Mouse (Mus musculus) embryonic facial prominence, embryonic 10.5 days (tissue): ENCODE results near the gene Olfr794. TPM values are rescaled to one million over a fixed set of nuclear protein-coding genes. Genes with fewer than 3 reads are reported as not detected.

Source experiments
- DNase-seq: peaks from one replicate; pipeline ENCODE4 v3.0.0-alpha.2; 2017; ENCODE audit warnings: low spot score
- H3K27ac ChIP-seq: fragments of 300-500 bp; sonication (generic); replicated peaks from 2 replicates; pipeline ENCODE4 v1.5.1; 2016; ENCODE audit warnings: mild to moderate bottlenecking
- H3K27me3 ChIP-seq: fragments of 300-500 bp; sonication (generic); replicated peaks from 2 replicates; pipeline ENCODE4 v1.6.1; 2016; ENCODE audit warnings: low read depth, mild to moderate bottlenecking; ENCODE audit not compliant: poor library complexity, severe bottlenecking
- H3K36me3 ChIP-seq: fragments of 300-500 bp; sonication (generic); replicated peaks from 2 replicates; pipeline ENCODE4 v1.6.1; 2016; ENCODE audit warnings: mild to moderate bottlenecking, moderate library complexity
- H3K4me1 ChIP-seq: fragments of 300-500 bp; sonication (generic); 2 replicates; pipeline ENCODE4 v1.6.1; 2016
- H3K4me3 ChIP-seq: fragments of 300-500 bp; sonication (generic); 2 replicates; pipeline ENCODE4 v1.5.1; 2016; ENCODE audit warnings: mild to moderate bottlenecking, moderate library complexity
- H3K9me3 ChIP-seq: fragments of 300-500 bp; sonication (generic); 2 replicates; pipeline ENCODE4 v1.6.1; 2016; ENCODE audit warnings: mild to moderate bottlenecking
- WGBS: fragments of 180-500 bp; shearing (Covaris S2); methylation state at CpG from one replicate; pipeline ENCODE4 v1.1.7; 2016; 5-methylcytosine and 5-hydroxymethylcytosine counted together
- microRNA-seq: library from miRNA; unstranded; fragments of <30 nt; microRNA quantifications from one replicate; pipeline ENCODE4, GENCODE M21; 2017
- polyA plus RNA-seq: library from polyadenylated mRNA; unstranded; fragments of >200 nt; fragmentation: Nextera tagmentation; extraction: Ambion mirVana; gene quantifications from 2 replicates; pipeline ENCODE4 v1.2.1, GENCODE M21; 2016

Olfr794 gene
- not detected in 2 replicates for polyA plus RNA-seq

- no peak for DNase-seq
- no peak within 1 kb of the TSS for H3K27ac ChIP-seq
- H3K36me3 ChIP-seq: no peaks in the 10 kb centered on the region
- no peaks in the 10 kb centered on the region for H3K4me1 ChIP-seq
- no peak within 1 kb of the TSS for H3K4me3 ChIP-seq
- WGBS: 79% methylated on average over 2 of the region's 2 CpGs
- H3K27me3 ChIP-seq: no peaks in the 10 kb centered on the region
- H3K9me3 ChIP-seq: no peaks in the 10 kb centered on the region
Observed at GRCm38 (mm10) chr10:129567355-129567754, at the start of gene Olfr794. Gene Olfr794 (plus strand): TSS chr10:129567655.

- no peaks in the 10 kb centered on the region for H3K4me1 ChIP-seq
- WGBS: 82% methylated on average over 3 of the region's 3 CpGs
- no peak within 1 kb of the TSS for H3K27ac ChIP-seq
- no peak for DNase-seq
- no peaks in the 10 kb centered on the region for H3K36me3 ChIP-seq
- H3K4me3 ChIP-seq: no peak within 1 kb of the TSS
- H3K27me3 ChIP-seq: no peaks in the 10 kb centered on the region
- no peaks in the 10 kb centered on the region for H3K9me3 ChIP-seq
Observed at GRCm38 (mm10) chr10:129521492-129521891, 46.0 kb upstream of the Olfr794 start, which contains the start of gene Olfr791. Gene Olfr791 (plus strand): TSS chr10:129521792.

GRCm38 (mm10) chr10:129538862-129539261 is 28.6 kb upstream of the Olfr794 start, which contains the start of gene Olfr792:
Gene Olfr792 (plus strand): TSS chr10:129539162.
- H3K27ac ChIP-seq: no peak within 1 kb of the TSS
- DNase-seq: no peak
- WGBS: 78% methylated on average over 1 of the region's 1 CpGs
- H3K27me3 ChIP-seq: no peaks in the 10 kb centered on the region
- H3K36me3 ChIP-seq: no peaks in the 10 kb centered on the region
- no peaks in the 10 kb centered on the region for H3K4me1 ChIP-seq
- H3K9me3 ChIP-seq: peaks cover under 1% of the 10 kb centered on the region; the same call in 1 of the 2 replicates
- H3K4me3 ChIP-seq: no peak within 1 kb of the TSS

GRCm38 (mm10) chr10:129549354-129549753 is 18.1 kb upstream of the Olfr794 start:
- WGBS: 58% methylated on average over 1 of the region's 1 CpGs
- Histone ChIP-seq H3K9me3 (peaks cover 5% of the 10 kb centered on the region), H3K27ac (no peak overlapping the region), H3K36me3 (no peaks in the 10 kb centered on the region), H3K4me1 (no peaks in the 10 kb centered on the region), H3K27me3 (no peaks in the 10 kb centered on the region), H3K4me3 (no peak overlapping the region)
- peak; percentile 14 for DNase-seq

GRCm38 (mm10) chr10:129577066-129577465 is 9.6 kb downstream of the Olfr794 start:
- H3K4me1 ChIP-seq: no peaks in the 10 kb centered on the region
- WGBS: 71% methylated on average over 1 of the region's 1 CpGs
- no peak overlapping the region for H3K27ac ChIP-seq
- DNase-seq: no peak
- no peaks in the 10 kb centered on the region for H3K27me3 ChIP-seq
- no peaks in the 10 kb centered on the region for H3K36me3 ChIP-seq
- no peaks in the 10 kb centered on the region for H3K9me3 ChIP-seq
- H3K4me3 ChIP-seq: no peak overlapping the region

GRCm38 (mm10) chr10:129612470-129612869 is 45.0 kb downstream of the Olfr794 start, which contains the start of gene Olfr796:
Gene Olfr796 (minus strand): TSS chr10:129612570.
- Histone ChIP-seq H3K27ac (no peak within 1 kb of the TSS), H3K4me3 (no peak within 1 kb of the TSS), H3K4me1 (no peaks in the 10 kb centered on the region), H3K36me3 (no peaks in the 10 kb centered on the region), H3K9me3 (no peaks in the 10 kb centered on the region), H3K27me3 (no peaks in the 10 kb centered on the region)
- 94% methylated on average over 1 of the region's 1 CpGs for WGBS
- no peak for DNase-seq

GRCm38 (mm10) chr10:129621724-129622123 is 54.3 kb downstream of the Olfr794 start:
- H3K36me3 ChIP-seq: no peaks in the 10 kb centered on the region
- H3K4me1 ChIP-seq: no peaks in the 10 kb centered on the region
- no peak for DNase-seq
- no peak overlapping the region for H3K4me3 ChIP-seq
- H3K27me3 ChIP-seq: no peaks in the 10 kb centered on the region
- H3K27ac ChIP-seq: no peak overlapping the region
- H3K9me3 ChIP-seq: no peaks in the 10 kb centered on the region
- 9% methylated on average over 1 of the region's 1 CpGs for WGBS

Small RNA genes lying within 50 kb of the gene (microRNA-seq; reads per million reads assigned to microRNA genes)
- gene Gm23252: not detected

Other genes starting within 250 kb of the Olfr794 start
- not detected in 2 replicates for gene Olfr780, start 249.5 kb upstream of the Olfr794 start, polyA plus RNA-seq
- not detected in 2 replicates for gene Olfr781, start 238.8 kb upstream of the Olfr794 start, polyA plus RNA-seq
- not detected in 2 replicates for gene Olfr782, start 218.8 kb upstream of the Olfr794 start, polyA plus RNA-seq
- 0.05 and 0.06 TPM in 2 replicates for gene Olfr784, start 183.6 kb upstream of the Olfr794 start, polyA plus RNA-seq
- not detected in 2 replicates for gene Olfr785, start 162.2 kb upstream of the Olfr794 start, polyA plus RNA-seq
- gene Olfr786, start 140.3 kb upstream of the Olfr794 start, polyA plus RNA-seq: not detected in 2 replicates
- not detected in 2 replicates for gene Olfr787, start 105.8 kb upstream of the Olfr794 start, polyA plus RNA-seq
- gene Olfr788, start 96.7 kb upstream of the Olfr794 start, polyA plus RNA-seq: not detected in 2 replicates
- gene Olfr789, start 82.9 kb upstream of the Olfr794 start, polyA plus RNA-seq: not detected in 2 replicates
- not detected in 2 replicates for gene Olfr790, start 69.2 kb upstream of the Olfr794 start, polyA plus RNA-seq
- not detected in 2 replicates for gene Olfr791, start 45.9 kb upstream of the Olfr794 start, polyA plus RNA-seq
- not detected in 2 replicates for gene Olfr792, start 28.5 kb upstream of the Olfr794 start, polyA plus RNA-seq
- gene Olfr796, start 44.9 kb downstream of the Olfr794 start, polyA plus RNA-seq: not detected in 2 replicates
- gene Olfr798, start 60.3 kb downstream of the Olfr794 start, polyA plus RNA-seq: not detected in 2 replicates
- not detected in 2 replicates for gene Olfr799, start 69.8 kb downstream of the Olfr794 start, polyA plus RNA-seq
- not detected in 2 replicates for gene Olfr800, start 90.0 kb downstream of the Olfr794 start, polyA plus RNA-seq
- gene Olfr801, start 106.2 kb downstream of the Olfr794 start, polyA plus RNA-seq: not detected in 2 replicates
- 0.04 TPM in 1 of 2 replicates, not detected in the other for gene Olfr802, start 120.5 kb downstream of the Olfr794 start, polyA plus RNA-seq
- not detected in 2 replicates for gene Olfr803, start 126.6 kb downstream of the Olfr794 start, polyA plus RNA-seq
- not detected in 2 replicates for gene Olfr804, start 135.6 kb downstream of the Olfr794 start, polyA plus RNA-seq
- gene Olfr805, start 161.7 kb downstream of the Olfr794 start, polyA plus RNA-seq: not detected in 2 replicates
- gene Olfr806, start 174.3 kb downstream of the Olfr794 start, polyA plus RNA-seq: not detected in 2 replicates
- not detected in 2 replicates for gene Olfr807, start 190.1 kb downstream of the Olfr794 start, polyA plus RNA-seq
- not detected in 2 replicates for gene Olfr808, start 197.8 kb downstream of the Olfr794 start, polyA plus RNA-seq
- gene Olfr809, start 207.0 kb downstream of the Olfr794 start, polyA plus RNA-seq: not detected in 2 replicates
- gene Olfr810, start 227.3 kb downstream of the Olfr794 start, polyA plus RNA-seq: not detected in 2 replicates
- not detected in 2 replicates for gene Olfr811, start 236.7 kb downstream of the Olfr794 start, polyA plus RNA-seq